Mouse (Mus musculus) intestine, postnatal 0 days (tissue): ENCODE measurements around the gene Srrt. TPM values are rescaled to one million over a fixed set of nuclear protein-coding genes. Genes with fewer than 3 reads are reported as not detected.

ENCODE experiments used
- ATAC-seq: fragments of 200-750 bp; cut with Nextera tagmentation; 2 replicates; pipeline ENCODE4 v1.8.0; 2017; ENCODE audit warnings: mild to moderate bottlenecking, moderate TSS enrichment, moderate library complexity
- H3K27ac ChIP-seq: fragments of 300-500 bp; sonication (generic); 2 replicates; pipeline ENCODE4 v1.5.1; 2014; ENCODE audit warnings: mild to moderate bottlenecking, low read depth, low read length, moderate library complexity
- H3K27me3 ChIP-seq: fragments of 300-500 bp; sonication (generic); replicated peaks from 2 replicates; pipeline ENCODE4 v1.6.1; 2014; ENCODE audit warnings: low read length, mixed read lengths; ENCODE audit not compliant: control insufficient read depth, insufficient read depth
- H3K36me3 ChIP-seq: fragments of 300-500 bp; sonication (generic); 2 replicates; pipeline ENCODE4 v1.6.1; 2014; ENCODE audit warnings: mild to moderate bottlenecking, moderate library complexity; ENCODE audit not compliant: control insufficient read depth, insufficient read depth
- H3K4me1 ChIP-seq: fragments of 300-500 bp; sonication (generic); replicated peaks from 2 replicates; pipeline ENCODE4 v1.6.1; 2014; ENCODE audit warnings: antibody characterized with exemption, low read length, mixed read lengths; ENCODE audit not compliant: control insufficient read depth, insufficient read depth
- H3K4me2 ChIP-seq: fragments of 300-500 bp; sonication (generic); replicated peaks from 2 replicates; pipeline ENCODE4 v1.6.1; 2014; ENCODE audit warnings: low read depth, mild to moderate bottlenecking, moderate library complexity
- H3K4me3 ChIP-seq: fragments of 300-500 bp; sonication (generic); 2 replicates; pipeline ENCODE4 v1.5.1; 2014; ENCODE audit warnings: low read depth, low read length
- H3K9ac ChIP-seq: fragments of 300-500 bp; sonication (generic); 2 replicates; pipeline ENCODE4 v1.6.1; 2014; ENCODE audit warnings: mild to moderate bottlenecking, low read depth, low read length
- H3K9me3 ChIP-seq: fragments of 300-500 bp; sonication (generic); 2 replicates; pipeline ENCODE4 v1.6.1; 2016; ENCODE audit warnings: mixed run types; ENCODE audit not compliant: control insufficient read depth
- CTCF ChIP-seq: sonication (generic); IDR thresholded peaks from 2 replicates; pipeline ENCODE4 v1.5.1; 2016; ENCODE audit warnings: low read depth, mild to moderate bottlenecking, control low read depth, antibody characterized with exemption, moderate library complexity
- WGBS: fragments of 180-500 bp; shearing (Covaris S2); extraction: QIAGEN DNeasy Blood & Tissue Kit; methylation state at CpG from one replicate; pipeline ENCODE4 v1.1.7; 2014; 5-methylcytosine and 5-hydroxymethylcytosine counted together
- polyA plus RNA-seq: library from polyadenylated mRNA; unstranded; fragments of >200 nt; fragmentation: Nextera tagmentation; extraction: Ambion mirVana; gene quantifications from 2 replicates; pipeline ENCODE4 v1.2.1, GENCODE M21; 2015

Gene Srrt
- polyA plus RNA-seq, 1 experiment from 2014 or later = 31.3 TPM

DNA sequence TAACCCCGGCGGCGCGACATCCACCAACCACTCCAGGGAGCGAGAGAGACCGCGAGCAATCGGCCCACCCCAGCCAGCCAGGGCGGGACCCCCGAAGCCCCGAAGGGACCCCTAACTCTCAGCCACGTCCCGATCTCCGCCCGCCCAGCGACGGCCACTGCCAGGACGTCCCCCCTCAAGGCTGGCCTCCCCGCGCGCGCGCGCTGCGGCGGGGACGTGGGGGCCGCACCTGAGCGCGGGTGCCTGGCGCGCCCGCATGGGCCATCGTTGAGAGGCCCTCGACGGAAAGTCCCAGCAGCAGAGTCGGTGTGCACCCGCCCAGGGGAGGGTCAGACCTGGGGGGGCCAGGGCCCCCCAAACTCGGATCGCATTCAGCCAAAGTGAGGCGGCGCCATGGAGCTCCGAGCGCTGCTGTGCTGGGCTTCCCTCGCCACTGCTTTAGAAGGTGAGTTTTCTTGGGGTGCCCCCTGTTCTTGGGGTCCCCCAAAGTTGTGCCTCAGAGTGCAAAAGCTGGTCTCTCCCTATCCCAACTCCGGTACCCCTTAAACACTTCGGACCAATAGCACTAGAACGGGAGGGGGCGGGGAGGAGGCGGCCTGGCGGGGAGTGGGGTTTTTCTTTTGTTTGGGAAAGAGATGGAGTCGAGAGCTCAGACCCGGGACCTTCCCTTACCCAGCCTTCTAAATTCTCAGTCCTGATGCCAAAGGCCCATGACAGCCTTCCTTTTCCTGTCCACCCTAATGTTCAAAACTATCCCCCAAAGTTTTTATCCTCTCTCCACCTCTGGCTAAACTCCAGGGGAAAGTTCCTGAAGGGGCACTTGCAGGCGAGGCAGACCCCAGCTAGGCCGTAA, 43.0 kb upstream of the Srrt start:
- Histone ChIP-seq H3K4me2 (peak overlapping the region; percentile 91), H3K36me3 (peaks cover 12% of the 10 kb centered on the region; the same call in 1 of the 2 replicates), H3K27ac (peak overlapping the region; percentile 89), H3K9ac (peak overlapping the region; percentile 87), H3K27me3 (no peaks in the 10 kb centered on the region), H3K4me3 (peak overlapping the region; percentile 81), H3K9me3 (no peaks in the 10 kb centered on the region), H3K4me1 (peaks cover 9% of the 10 kb centered on the region; the same call in 1 of the 2 replicates)
- under 1% methylated on average over 55 of the region's 55 CpGs for WGBS
- no peak for TF ChIP-seq CTCF
- peak; percentile 19 for ATAC-seq

- Histone ChIP-seq H3K4me1 (peaks cover 9% of the 10 kb centered on the region; the same call in 1 of the 2 replicates), H3K4me3 (peak within 1 kb of the TSS; percentile 81), H3K9ac (peak within 1 kb of the TSS; percentile 87), H3K36me3 (peaks cover 10% of the 10 kb centered on the region; the same call in 1 of the 2 replicates), H3K27ac (peak within 1 kb of the TSS; percentile 89), H3K4me2 (peak within 1 kb of the TSS; percentile 91), H3K9me3 (no peaks in the 10 kb centered on the region), H3K27me3 (no peaks in the 10 kb centered on the region)
- peak; percentile 55 for TF ChIP-seq CTCF
- under 1% methylated on average over 32 of the region's 32 CpGs for WGBS
- peak; percentile 81 for ATAC-seq
These were observed 42.1 kb upstream of the Srrt start, which contains the start of gene Ephb4 for GRCm38 (mm10) chr5:137349384-137350204. TSS of gene Ephb4 (plus strand) at chr5:137350109.

- H3K4me2 ChIP-seq = peak overlapping the region; percentile 91
These were observed 41.3 kb upstream of the Srrt start for GRCm38 (mm10) chr5:137348482-137349383.

GRCm38 (mm10) chr5:137347856-137348255, 40.4 kb upstream of the Srrt start:
- Histone ChIP-seq H3K4me2 (peak overlapping the region; percentile 91), H3K9ac (no peak overlapping the region)
- 6% methylated on average over 7 of the region's 7 CpGs for WGBS

More at GRCm38 (mm10) chr5:137348482-137349383, 41.3 kb upstream of the Srrt start:
- H3K36me3 ChIP-seq = peaks cover 2% of the 10 kb centered on the region; the same call in 1 of the 2 replicates
- peak overlapping the region; percentile 34; the same call in 1 of the 2 replicates for H3K9ac ChIP-seq
- no peaks in the 10 kb centered on the region for H3K9me3 ChIP-seq
- H3K4me3 ChIP-seq = peak overlapping the region; percentile 81
- ATAC-seq = no peak
- no peak for TF ChIP-seq CTCF
- WGBS = 3% methylated on average over 33 of the region's 33 CpGs
- H3K4me1 ChIP-seq = peaks cover 9% of the 10 kb centered on the region; the same call in 1 of the 2 replicates
- peak overlapping the region; percentile 89 for H3K27ac ChIP-seq
- H3K27me3 ChIP-seq = no peaks in the 10 kb centered on the region

GRCm38 (mm10) chr5:137346983-137347382, 39.5 kb upstream of the Srrt start:
- no peak overlapping the region for H3K4me2 ChIP-seq

More at GRCm38 (mm10) chr5:137347856-137348255, 40.4 kb upstream of the Srrt start:
- TF ChIP-seq CTCF = no peak
- Histone ChIP-seq H3K27me3 (no peaks in the 10 kb centered on the region), H3K36me3 (no peaks in the 10 kb centered on the region), H3K27ac (peak overlapping the region; percentile 89; the same call in 1 of the 2 replicates), H3K9me3 (no peaks in the 10 kb centered on the region), H3K4me1 (peaks cover 9% of the 10 kb centered on the region; the same call in 1 of the 2 replicates), H3K4me3 (no peak overlapping the region)
- no peak for ATAC-seq

More at GRCm38 (mm10) chr5:137346983-137347382, 39.5 kb upstream of the Srrt start:
- no peaks in the 10 kb centered on the region for H3K27me3 ChIP-seq
- no peak overlapping the region for H3K4me3 ChIP-seq
- H3K27ac ChIP-seq = peak overlapping the region; percentile 71
- ATAC-seq = no peak
- no peaks in the 10 kb centered on the region for H3K36me3 ChIP-seq
- WGBS = 61% methylated on average over 4 of the region's 4 CpGs
- H3K4me1 ChIP-seq = peaks cover 9% of the 10 kb centered on the region; the same call in 1 of the 2 replicates
- H3K9ac ChIP-seq = no peak overlapping the region
- H3K9me3 ChIP-seq = no peaks in the 10 kb centered on the region
- TF ChIP-seq CTCF = no peak
